Mouse (Mus musculus) CD8-positive naive resting alpha-beta T cell, adult 2 months (primary cell): ENCODE measurements around the gene Ablim1.
A peak's percentile ranks its signal among the peaks of the same experiment; 100 is the strongest.

Source experiments
- DNase-seq, 2 experiments: peaks; one replicate each; pipeline ENCODE4 v3.0.0; 2022; ENCODE audit warnings: low read depth in 2 of 2, low spot score in 2 of 2

Gene Ablim1

DNA sequence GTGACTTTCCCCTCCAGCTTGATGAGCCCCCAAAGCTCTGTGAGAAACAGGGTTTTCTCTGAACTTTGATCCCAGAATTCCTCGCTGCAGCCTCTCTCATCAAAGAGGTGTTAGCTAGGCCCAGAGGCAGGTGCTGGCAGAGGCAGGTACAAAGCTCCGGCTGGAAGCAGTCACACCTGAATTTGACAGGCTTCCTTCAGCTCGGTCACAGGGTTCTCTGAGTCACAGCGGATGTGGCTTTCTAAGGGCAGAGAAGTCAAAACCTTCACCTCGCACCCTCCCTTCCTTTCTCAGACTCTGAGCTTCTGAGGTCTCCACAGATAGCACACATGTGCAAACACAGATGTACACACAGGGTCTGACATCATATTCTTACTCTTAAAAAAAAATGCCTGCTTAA, 182.4 kb downstream of the Ablim1 start:
- peak; percentile 83 for DNase-seq

DNA sequence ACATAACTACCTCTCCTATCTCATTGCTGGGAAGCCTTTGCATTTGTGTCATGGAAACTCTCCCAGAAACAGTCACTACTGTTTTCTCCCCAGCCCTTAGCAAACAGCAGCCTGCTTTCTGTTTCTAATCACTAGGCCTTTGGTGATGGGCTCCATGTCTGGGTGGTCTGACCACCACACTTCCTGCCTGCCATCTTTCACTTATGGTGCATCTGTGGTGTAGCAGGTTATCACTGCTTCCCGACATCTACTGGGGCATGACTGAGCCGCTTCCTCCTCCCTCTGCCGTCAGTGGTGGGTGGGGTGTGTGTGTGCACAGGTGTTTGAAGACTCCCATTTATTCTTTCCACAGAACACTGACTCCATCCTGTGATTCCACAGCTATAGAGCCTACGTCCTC, 183.4 kb downstream of the Ablim1 start:
- DNase-seq = peak; percentile 68 to 75

DNA sequence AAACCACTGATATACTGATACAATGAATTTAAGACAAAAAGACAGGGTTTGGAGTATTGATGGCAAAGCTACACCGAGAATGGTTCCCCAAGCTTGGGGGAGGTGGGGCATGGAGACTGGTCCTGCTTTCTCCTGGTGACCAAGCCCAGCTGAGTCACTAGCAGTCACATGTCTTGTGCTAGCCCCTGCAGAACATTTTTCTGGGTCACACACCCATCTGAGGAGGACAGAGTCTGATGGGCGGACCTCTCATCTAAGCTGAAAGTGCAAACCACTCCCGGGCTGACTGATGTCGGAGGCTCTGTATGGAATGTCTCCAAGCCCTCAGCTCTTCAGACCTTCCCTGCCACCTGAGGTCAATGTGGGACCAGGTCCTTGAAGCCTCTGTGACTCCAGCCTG, 184.1 kb downstream of the Ablim1 start:
- no peak for DNase-seq

DNA sequence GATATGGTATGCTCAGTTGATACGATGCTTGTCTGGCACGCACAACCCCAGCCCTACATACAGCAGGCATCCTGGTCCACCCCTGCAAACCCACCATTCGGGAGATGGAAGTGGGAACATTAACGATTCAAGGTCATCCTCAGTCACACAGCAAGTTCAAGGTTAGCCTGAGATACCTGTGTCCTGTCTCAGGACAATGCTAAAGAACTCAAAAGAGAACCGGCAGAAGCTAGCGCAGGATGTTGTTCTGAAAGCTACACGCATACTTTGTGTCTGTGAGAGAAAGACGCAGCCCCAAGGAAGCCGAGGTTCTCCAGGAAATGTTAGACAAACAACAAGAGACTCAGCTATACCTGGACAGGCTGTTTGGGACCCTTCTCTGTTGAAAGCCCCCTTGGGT, 185.0 kb downstream of the Ablim1 start:
- DNase-seq = no peak

DNA sequence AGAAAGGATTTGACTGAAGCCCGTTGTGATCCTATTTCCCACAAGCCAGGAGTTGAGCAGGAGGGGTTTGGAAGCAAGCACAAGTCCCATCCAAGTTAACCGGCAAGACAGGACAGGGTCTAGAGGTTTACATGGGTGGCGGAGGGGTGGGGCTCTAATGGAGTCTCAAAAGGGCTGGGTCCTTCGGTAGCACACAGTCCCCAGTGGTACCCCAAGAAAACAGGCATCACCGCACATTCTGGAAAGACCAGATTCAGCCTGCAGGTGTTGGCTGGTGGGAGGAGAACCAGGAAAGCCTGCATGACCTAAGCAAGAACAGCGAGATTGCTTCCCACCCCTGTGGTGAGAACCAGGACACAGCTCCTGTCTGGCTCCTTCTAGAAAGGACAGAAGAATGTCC, 186.7 kb downstream of the Ablim1 start:
- no peak for DNase-seq

DNA sequence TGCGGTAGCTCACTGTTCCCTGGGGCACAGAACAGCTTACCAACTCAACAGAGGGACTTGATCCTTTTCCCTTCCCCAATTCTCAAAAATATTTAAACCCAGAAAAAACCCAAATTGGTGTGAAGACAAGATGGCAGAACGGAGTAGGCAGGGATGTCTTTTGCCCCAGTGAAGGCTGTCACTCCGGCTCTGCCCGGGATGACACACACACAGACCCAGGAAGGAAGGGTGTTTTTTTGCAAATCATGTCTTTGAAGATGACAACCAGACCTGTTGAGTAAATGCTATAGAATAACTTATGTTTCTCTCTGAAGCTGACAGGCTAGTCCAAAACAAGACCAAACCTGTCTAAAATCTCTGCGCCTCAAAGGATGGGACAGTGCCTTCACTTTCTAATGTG, 187.2 kb downstream of the Ablim1 start:
- no peak for DNase-seq

DNA sequence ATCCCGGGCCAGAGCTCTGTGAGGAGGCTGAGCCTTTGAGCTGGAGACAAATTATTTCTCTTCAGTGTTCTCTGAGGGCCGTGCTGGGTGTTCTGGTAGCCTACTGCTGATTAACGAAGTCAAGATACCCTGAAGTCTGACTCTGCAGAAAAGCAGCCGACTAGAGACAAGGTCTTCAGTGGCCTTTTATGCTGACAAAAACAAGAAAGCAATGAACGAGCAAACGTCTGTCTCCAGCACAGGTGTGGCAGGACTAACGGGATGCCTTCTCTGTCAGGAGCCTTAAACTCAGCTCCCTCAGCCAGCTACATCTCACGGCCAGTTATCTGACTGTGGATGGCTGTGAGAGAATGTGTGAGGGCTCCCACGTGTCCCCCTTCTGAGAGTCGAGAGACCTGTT, 187.8 kb downstream of the Ablim1 start:
- no peak for DNase-seq

DNA sequence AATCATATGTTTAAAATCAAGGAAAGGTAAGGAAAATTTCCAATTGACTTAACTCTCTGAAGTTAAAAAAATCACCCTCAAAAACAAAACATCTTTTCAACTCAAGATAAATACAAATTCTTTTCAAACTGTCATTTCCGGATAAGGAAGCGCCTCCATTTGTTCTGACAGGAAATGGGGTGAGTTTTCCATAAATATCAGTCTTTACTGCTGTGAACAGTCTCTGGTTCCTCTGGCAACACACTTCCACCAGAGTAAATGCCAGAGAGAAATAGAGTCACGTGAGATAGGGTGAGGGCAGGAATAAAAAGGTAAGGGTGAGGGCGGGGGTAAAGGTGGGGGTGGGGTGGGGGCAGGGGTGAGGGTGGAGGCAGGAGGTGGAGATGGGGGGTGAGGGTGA, 189.8 kb downstream of the Ablim1 start:
- no peak for DNase-seq

DNA sequence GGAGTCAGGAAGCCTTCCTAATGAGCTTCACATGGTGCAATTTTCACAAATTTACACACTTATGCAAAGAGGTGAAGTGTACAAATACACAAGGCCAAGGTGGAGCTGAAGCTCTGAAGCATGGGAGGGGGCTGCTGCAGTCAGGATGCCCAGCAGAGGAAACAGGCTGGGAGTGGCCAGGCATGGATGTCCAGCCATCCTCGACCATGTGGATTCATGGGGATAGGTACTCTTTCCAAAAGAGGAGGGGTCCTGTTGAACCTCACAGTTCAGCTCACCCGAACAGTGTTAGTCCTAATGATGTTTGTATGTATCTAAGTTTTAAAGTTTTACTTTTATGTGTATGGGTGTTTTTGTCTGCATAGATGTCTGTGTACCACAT, 190.6 kb downstream of the Ablim1 start:
- DNase-seq = no peak

DNA sequence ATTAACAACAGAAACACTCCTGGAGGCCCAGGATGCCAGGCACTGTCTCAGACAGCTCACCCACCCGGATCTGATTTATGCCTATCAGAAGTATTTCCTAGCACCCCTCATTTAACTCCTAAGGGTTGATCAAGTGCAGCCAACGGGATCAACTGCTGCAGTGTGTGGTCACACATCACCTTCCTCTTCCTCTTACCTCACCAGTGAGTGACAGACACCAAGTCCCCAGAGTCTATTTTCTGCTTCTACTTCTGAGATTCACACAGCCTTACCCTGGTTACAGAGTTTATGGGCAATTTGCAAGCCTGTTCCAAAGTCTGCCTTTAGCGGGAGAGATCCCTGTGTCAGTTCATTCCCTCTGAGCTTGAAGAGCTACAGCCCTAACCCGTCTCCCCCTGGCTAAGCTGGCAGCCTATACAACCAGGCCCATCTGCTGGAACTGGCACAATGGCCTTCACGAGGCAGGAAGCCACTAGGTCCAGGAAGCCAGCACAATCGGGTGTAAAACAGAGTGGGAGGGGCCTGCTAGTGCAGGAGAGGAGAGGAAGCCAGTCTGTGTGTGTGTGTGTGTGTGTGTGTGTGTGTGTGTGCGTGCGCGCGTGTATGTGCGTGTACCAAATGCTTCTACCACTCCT, 191.1 kb downstream of the Ablim1 start:
- peak; percentile 72 to 78 for DNase-seq

DNA sequence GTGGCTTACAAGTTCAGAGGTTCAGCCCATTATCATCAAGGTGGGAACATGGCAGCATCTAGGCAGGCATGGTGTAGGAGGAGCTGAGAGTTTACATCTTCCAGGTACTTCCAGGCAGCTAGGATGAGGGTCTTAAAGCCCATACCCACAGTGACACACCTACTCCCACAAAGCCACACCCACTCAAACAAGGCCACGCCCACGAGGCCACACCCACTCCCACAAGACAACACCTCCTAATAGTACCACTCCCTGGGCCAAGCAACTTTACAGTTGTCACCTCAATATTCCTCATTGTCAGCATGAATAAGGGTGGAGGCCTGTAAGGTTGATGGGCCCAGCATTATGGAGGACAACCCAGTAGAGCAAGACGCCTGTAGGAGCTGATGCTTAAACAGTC, 192.5 kb downstream of the Ablim1 start:
- DNase-seq = no peak

DNA sequence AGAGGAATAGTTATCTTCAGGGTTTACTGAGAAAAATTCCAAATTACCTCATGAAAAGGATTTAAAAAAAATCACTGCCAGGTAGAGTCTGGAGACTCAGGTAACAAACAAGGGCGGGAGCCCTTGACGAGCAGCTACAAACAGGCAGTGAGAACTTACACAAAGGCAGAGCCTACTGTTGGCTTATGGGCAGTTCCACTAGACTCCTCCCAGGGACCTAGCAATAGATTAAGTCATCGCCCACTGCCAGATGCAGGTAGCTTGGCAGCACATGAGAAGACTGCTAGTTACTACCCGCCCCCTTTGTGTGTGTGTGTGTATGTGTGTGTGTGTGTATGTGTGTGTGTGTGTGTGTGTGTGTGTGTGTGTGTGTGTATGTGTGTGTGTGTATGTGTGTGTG, 193.7 kb downstream of the Ablim1 start:
- DNase-seq = peak in 1 of 2 experiments; percentile 42

DNA sequence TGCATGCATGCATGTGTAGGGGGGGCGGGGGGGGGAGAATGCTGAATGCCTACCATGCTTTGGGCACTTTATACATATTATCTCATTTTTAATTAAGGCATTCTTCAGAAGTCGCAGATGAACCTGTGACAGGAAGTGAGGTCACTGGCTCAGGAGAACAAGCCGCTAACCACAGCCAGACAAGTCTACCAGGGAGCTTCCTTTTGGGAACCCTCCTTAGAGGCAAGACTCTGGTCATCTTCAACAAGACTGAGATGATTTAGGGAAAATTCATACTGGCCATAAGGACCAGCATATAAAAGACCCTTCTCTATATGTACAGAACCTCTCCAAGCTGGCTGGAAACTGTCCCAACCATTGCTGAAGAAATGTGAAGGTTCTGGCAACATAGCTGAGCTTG, 195.1 kb downstream of the Ablim1 start:
- peak in 1 of 2 experiments; percentile 60 for DNase-seq

DNA sequence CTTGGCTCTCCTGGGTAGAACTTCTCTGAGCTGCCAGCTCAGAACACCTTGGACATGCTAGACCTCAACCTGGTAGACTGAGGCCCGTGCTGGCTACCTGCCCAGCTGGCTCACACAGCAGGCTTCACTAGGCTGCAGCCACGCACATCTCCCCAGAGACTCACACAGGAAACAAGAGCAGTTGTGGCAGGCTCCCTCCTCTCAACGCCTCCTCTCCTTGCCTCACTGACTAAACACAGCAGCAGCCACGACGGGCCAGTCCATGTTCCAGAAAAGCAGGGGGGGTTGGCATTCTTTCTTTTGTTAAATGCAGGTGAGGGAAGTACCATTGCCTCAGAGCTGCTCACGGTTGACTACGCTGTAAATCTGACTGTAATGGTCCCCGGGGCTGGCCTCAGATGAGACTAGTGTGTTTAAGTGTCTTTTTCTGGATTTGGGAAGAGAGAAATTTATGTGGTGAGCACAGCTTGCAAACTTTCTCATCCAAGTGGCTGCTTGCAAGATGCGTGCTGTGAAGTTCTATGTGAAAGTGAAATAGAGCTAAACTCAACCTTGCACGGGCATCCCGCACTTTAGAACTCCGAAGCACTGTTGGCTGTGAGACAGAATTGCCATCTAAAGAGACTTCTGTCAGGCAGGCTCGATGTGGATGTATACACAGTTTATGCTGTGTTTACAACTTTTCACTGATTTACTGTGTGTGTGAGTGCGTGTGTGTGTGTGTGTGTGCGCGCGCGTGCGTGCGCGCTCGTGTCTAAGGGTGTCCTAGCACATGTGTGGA, 195.7 kb downstream of the Ablim1 start:
- DNase-seq = peak; percentile 82 to 92

DNA sequence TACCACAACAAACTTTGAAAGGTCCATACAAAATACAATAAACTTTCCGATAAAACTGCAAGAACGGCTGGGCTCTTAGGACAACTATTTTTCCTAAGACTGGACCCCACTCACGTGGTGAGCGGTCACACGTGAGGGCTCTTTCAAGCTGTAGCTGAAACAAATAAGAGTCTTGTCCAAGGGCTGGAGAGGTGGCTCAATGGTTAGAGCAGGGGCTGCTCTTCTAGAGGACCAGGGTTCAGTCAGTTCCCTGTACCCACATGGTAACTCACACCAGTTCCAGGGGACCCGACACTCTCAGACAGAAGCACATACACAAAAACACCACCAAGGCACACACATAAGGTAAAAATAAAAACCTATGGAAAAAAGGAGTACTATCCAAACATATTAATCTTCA, 197.0 kb downstream of the Ablim1 start:
- DNase-seq = no peak

DNA sequence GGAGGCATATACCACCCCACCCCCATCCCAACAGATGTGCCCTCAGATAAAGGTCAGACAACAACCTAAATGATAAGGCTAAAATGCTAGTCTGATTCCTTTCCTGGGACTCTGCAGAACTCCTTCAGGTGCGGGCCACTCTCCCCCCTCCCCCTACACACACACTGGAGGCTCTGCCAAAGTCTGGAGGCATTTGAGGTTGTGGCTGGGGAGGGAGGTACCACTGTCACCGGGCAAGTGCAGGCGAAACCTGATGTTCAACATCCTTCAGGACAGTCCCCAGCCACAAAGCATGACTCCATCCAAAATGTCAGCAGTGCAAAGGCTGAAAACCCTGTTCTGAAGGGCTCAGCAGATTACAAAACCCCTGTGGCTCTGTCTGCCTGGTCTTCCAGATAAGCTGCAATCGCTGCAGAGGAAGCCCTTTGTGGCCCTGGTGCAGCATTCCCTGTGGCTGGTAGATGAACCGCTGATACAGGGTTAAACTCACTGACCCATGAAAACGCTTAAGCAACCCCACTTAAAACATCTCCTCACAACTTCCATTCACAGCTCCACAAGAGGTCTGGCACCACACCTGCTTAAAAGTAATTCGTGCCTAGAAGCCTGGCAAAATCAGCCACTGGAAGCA, 197.7 kb downstream of the Ablim1 start:
- no peak for DNase-seq

DNA sequence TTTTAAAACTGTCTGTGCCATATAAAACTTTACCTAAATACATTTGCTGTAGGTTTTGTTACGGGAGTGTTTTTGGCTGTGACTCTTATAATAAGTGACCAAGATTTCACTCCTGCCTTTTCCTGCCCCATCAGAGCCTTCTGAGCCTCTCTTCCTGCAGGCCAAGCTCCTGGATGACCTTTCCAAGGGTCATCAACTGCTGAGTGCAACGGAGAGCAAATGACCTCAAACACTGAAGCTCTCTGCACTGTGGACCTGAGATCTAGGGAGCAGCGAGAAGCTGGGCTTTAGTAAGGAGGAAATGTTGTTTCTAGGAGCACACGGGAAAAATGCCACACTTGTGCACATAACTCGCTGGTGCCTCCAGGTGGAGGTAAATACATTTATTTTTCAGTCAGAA, 199.0 kb downstream of the Ablim1 start:
- no peak for DNase-seq

DNA sequence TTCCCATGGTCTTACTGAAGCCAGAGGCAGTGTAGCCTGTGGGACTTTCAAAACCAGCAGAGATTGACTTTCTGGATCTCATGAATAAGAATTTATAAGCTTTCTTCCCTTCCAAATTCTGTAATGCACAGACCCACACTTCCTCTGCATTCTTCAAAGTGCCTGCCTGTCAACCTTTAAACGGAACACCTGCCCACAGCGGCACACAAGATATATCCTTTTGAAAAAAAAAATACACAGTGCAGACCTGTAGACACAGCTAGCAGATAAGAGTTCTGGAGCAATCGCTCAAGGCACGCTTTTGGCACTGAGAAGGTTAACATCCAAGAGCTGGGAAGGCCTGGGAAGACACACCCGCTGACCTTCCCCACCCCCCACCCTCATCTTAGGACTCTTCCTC, 199.8 kb downstream of the Ablim1 start:
- DNase-seq = no peak

DNA sequence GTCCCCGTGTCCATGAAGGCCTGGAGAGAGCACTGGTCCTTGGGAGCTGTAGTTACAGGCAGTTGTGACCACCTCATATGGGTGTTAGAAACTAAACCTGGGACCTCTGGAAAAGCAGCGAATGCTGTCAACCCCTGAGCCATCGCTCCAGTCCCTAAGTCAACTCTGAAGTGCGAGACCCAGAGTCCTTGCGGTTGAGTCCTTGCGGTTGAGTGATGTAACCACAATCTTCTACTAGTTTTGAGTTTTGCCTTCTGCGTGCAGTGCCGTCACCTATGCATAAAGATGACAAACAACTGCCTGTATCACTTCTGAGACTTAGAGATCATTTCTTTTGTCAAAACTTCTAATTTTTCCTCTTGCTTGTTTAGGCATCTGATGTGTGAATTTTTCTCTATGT, 200.7 kb downstream of the Ablim1 start:
- DNase-seq = peak in 1 of 2 experiments; percentile 50

DNA sequence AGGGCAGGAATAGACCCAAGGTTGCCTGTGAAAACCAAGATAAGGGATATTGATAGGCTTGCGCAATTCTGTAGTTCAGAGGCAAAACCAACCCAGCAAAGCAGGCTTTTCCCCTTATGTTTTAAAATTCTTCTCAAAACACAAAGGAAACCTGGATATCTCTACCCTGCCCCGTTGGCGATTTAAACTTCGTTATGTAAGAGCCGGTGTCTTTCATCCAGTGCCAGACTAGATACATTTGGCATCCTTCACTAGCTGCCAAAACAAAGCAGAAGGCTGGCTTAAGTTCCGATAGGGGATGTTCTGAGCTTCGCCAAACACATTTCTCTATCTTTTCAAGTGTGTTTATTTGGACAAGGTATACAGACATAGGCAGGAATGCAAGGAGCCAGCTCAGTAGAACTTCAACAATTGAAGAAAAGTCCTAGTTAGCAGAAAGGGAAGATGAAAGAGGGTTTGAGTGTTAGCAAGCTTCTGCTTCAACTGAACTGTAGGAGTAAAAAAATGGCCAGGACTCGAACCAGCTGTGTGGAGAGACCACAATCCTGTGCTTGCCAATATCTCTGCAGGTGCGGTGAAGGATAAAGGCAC, 201.8 kb downstream of the Ablim1 start:
- DNase-seq = peak in 1 of 2 experiments; percentile 53

DNA sequence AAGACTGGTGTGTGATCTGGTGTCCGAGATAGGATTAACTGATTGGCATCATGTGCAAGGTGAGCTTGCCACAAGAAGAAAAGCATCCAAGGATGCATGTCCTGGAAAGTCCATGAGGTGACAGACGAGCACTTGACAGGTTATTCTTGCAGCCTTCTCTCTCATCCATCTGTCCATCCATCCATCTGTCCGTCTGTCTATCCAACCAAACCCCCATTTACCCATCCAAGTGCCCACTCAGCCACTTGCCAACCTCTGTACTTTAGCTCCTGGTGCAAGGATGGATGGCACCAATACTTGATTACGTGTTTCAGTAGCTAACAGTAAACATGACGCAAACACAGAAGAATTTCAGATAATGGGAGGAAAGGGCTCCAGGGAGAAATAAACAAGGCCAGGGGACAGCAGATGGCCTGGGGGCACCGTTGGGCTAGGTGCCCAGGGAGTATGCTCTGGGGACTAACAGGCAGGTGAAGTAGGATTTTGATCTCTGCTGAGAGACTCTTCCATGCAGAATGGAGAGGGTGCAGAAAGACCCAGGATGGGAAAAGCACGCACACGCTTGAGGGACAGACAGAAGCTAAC, 202.4 kb downstream of the Ablim1 start:
- no peak for DNase-seq

DNA sequence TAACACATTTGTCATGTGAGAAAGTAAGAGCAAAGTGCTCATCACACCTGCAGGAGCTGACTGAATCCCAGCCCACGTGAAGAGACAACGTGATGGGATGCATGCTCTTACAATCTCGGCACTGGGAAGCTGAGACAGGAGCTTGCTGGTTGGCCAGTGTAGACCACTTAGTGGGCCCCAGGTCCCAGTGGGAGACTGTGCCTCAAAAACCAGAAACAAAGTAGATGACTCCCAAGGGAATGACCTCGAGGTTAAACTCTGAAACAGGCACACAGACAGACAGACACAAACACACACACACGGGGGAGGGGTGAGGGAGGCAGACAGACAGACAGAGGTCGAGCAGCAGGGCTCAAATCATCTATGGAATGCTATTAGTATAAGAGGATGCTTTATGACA, 203.4 kb downstream of the Ablim1 start:
- no peak for DNase-seq
